Mouse (Mus musculus) c-Kit-positive CD71-negative TER-119-negative erythroid progenitor cells, embryonic 14.5 days (primary cell): Measurements from ENCODE around the gene Spry1.

ENCODE experiments used
- DNase-seq: peaks from one replicate; pipeline ENCODE4 v3.0.0-alpha.2; 2013; ENCODE audit warnings: low read depth

The Spry1 gene

DNA sequence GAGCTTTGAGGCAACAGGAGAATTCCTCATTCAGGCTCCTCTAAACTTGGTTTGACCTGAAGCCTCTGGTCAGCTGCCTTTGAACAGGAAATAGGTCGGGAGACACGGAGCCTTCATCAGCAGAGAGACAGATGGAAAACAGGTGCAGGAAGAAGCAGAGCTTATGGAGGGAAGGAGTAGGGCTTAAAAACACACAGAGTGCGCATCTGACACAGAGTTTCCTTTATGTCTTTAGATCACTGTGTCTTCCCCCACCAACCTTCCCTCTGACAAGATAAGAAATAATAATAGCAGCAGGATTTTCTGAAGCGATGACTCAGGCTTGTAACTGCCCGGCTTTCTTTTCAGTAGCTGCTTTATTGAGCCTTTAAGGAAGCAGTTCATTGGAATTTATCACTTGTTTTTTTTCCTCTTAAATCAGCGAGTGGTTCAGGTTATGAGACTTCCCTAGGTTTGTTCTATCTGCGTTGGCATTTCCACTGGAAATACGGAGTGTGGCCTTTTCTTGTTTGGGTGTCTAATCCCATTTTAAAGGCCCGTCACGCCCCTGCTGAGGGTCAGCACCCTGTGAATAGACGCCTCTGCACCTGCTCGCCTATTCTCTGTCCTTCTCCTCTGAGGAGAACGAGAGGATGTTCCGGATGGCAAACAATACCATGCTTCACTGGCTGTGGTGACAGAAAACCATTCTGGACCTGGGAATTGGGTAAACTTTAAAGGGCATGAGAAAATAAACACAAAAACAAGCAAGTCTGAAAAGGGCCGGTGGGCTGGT, 32.7 kb downstream of the Spry1 start:
- no peak for DNase-seq

DNA sequence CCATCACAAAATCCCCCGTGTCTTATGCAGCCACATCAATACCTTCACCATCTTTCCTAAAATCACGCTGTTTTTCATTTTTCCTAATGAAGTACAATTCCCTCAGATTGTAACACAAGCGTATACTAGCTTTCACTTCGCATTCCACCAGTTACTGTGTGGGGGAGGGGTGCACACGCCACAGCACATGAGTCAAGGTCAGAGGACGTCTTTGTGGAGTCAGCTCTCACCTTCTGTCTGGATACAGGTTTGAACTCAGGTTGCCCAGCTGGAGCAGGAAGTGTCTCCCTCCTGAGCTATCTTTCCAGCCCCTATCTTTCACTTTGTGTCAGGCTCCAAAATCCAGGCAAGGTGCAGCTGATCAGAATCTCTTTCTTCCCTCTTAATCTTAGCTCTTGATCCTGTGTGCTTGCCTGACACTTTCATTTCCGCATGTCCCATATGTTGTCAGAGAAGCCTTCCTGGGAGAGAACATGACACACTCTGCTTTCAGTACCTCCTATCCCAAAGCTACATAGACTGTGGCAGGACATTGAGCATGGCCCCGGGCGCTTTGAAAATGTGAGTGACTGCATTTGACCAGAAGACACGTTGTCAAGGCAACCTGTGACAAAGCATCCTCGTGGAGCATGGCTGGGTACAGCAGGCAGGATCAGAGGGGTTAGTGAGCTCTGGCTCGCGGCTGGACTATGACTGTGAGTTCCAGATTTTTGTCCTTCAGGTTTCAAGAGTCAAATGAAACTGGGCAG, 33.9 kb downstream of the Spry1 start:
- no peak for DNase-seq

- no peak for DNase-seq
These were observed 35.3 kb downstream of the Spry1 start for GRCm38 (mm10) chr3:37675056-37675525.

- no peak for DNase-seq
These were observed 36.5 kb downstream of the Spry1 start for GRCm38 (mm10) chr3:37676291-37676690.

DNA sequence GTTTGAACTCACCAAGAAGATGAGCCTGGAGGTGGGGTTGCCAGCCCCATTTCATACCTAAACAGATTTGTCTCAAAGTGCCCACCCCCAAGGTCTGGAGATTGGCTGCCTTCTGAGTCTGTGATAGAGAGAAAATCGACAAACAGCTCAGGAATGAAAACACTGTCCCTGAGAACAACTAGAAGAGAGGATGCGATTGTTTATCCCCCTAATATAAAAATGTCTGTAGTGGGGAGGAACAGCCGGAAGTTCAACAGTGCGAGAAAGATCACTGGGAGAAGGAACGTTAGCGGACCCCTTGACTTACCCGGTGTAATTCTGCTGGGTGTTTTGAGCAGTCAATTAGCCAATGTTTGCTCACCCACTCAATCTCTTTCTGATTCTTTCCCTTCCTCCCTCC, 46.5 kb downstream of the Spry1 start:
- DNase-seq = no peak

GRCm38 (mm10) chr3:37686751-37687150, 47.0 kb downstream of the Spry1 start:
- DNase-seq = no peak

- DNase-seq = no peak
These were observed 47.6 kb downstream of the Spry1 start for GRCm38 (mm10) chr3:37687158-37687980.

GRCm38 (mm10) chr3:37692945-37693344, 53.2 kb downstream of the Spry1 start:
- no peak for DNase-seq

DNA sequence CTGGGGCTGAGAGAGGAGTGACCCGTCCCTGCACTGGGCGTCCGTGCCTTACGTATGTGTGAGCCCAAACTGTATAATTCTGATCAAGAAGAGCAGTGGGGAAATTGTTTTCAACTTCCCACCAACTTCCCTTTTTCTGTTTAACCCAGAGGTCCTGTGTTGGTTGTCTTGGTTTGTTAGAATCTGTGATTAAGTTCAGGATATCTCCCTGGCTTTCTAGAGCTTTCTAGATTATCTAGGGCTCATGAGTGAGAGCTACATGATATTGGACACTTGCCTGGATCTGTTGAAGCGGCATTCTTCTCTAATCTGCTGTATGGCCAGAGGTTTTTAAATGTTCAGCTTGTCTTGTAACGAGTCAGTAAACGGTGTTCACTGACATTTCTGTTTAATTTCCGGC, 53.8 kb downstream of the Spry1 start:
- no peak for DNase-seq
